Mouse (Mus musculus): ENCODE results near the gene Ncoa1.

GRCm38 (mm10) chr12:4506810-4507430, 29.9 kb upstream of the Ncoa1 start:
- TF ChIP-seq CTCF (IDR thresholded peaks at IDR 0.05; ENCODE audit: low read depth, low read length) (no peak), GATA1 (IDR thresholded peaks at IDR 0.05; ENCODE audit: borderline replicate concordance, low read length) (no peak), TAL1 (conservative IDR thresholded peaks at IDR 0.05; ENCODE audit: low read depth, low read length) (no peak), POLR2AphosphoS5 (IDR thresholded peaks at IDR 0.05; ENCODE audit: insufficient replicate concordance, low read depth, low read length) (no peak)

Data from G1E (cell line).